ENCODE assay signal across 8 mouse cellular contexts in genomic region chr7:127519284-127519683, GRCm38 (mm10). TPM values are rescaled to one million over a fixed set of nuclear protein-coding genes. Genes with fewer than 3 reads are reported as not detected.
DNase-seq lines count a peak whose midpoint lies in the region.

Gene Gm42715 (plus strand): TSS chr7:127519584.

- no peak within 1 kb of the TSS for H3K4me3 ChIP-seq in forebrain, embryonic 10.5 days
- H3K4me3 ChIP-seq in macrophage (ENCODE audit: inconsistent target) = no peak within 1 kb of the TSS

- no peak within 1 kb of the TSS for H3K27ac ChIP-seq in forebrain, embryonic 10.5 days
- H3K27ac ChIP-seq in macrophage = no peak within 1 kb of the TSS

- WGBS in forebrain, embryonic 10.5 days = 90% methylated on average over 3 of the region's 3 CpGs
- WGBS in macrophage (ENCODE audit: missing documents) = 100% methylated on average over 3 of the region's 3 CpGs

- no peaks in the 10 kb centered on the region for H3K9me3 ChIP-seq in forebrain, embryonic 10.5 days

- DNase-seq in layer of hippocampus, postnatal 10 days (ENCODE audit: low spot score in 2 of 2) = no peak
- DNase-seq in layer of hippocampus, adult 8-10 months (ENCODE audit: low spot score in 2 of 2) = no peak
- DNase-seq in adrenal gland, adult 8-10 months = no peak
- no peak for DNase-seq in forebrain, embryonic 10.5 days (ENCODE audit: extremely low spot score, low spot score)
- DNase-seq in frontal cortex, postnatal 14 days (ENCODE audit: low spot score in 2 of 2) = no peak
- DNase-seq in cerebellum, adult 11-12 months = no peak
- DNase-seq in gastrocnemius, adult 18-20 months (ENCODE audit: low spot score) = no peak

- H3K27me3 ChIP-seq in forebrain, embryonic 10.5 days (ENCODE audit: poor library complexity, severe bottlenecking) = no peaks in the 10 kb centered on the region

- peaks cover 100% of the 10 kb centered on the region for H3K36me3 ChIP-seq in forebrain, embryonic 10.5 days (replicated peaks)
- peaks cover 73% of the 10 kb centered on the region for H3K36me3 ChIP-seq in macrophage (ENCODE audit: inconsistent target)

- no peaks in the 10 kb centered on the region for H3K4me1 ChIP-seq in forebrain, embryonic 10.5 days

- peaks cover 86% of the 10 kb centered on the region for H3K79me2 ChIP-seq in macrophage (ENCODE audit: inconsistent target)

RNA-seq across cellular contexts. Expression of gene Gm42715, which starts in this region (rescaled TPM):
- 10 to 100 TPM; 11.2 to 19.2 TPM for total RNA-seq in layer of hippocampus, postnatal 10 days (2021)
- total RNA-seq in layer of hippocampus, adult 8-10 months (2022) = 10 to 100 TPM in 1 of 4 experiments, 1 to 10 TPM in 3; 8.1 to 17.1 (median 9.6) TPM
- 10 to 100 TPM; 21.9 to 28.0 (median 26.2) TPM for total RNA-seq in adrenal gland, adult 8-10 months (2022)
- polyA plus RNA-seq in forebrain, embryonic 10.5 days (2016; fragmentation: Nextera tagmentation; extraction: Ambion mirVana) = 15.9 and 18.4 TPM in 2 replicates
- total RNA-seq in macrophage (2018; cell fraction: chromatin; rRNA removed) = 100 to 1,000 TPM in 2 of 26 experiments, 10 to 100 TPM in 24; 46.2 to 102 (median 81.0) TPM
- 10 to 100 TPM; 17.0 to 32.6 (median 21.8) TPM for total RNA-seq in macrophage (2018; cell fraction: cytosol; rRNA removed)
- 100 to 1,000 TPM in 1 of 26 experiments, 10 to 100 TPM in 25; 27.1 to 105 (median 69.9) TPM for total RNA-seq in macrophage (2018; cell fraction: nucleus; rRNA removed)
- polyA plus RNA-seq in macrophage (2018) = 13.1 to 13.5 TPM (median 13.2 TPM) in 3 replicates
- 1 to 10 TPM; 2.8 to 3.8 TPM for total RNA-seq in gastrocnemius, adult 18-20 months (2021)
